Mouse (Mus musculus) heart, embryonic 16.5 days (tissue): ENCODE data around the gene Smarcd2. TPM values are rescaled to one million over a fixed set of nuclear protein-coding genes. Genes with fewer than 3 reads are reported as not detected.
A peak's percentile ranks its signal among the peaks of the same experiment; 100 is the strongest.

Experiments
- ATAC-seq: fragments of 200-750 bp; cut with Nextera tagmentation; replicated peaks from 2 replicates; pipeline ENCODE4 v1.8.0; 2017; ENCODE audit warnings: moderate number of reproducible peaks; ENCODE audit not compliant: insufficient read depth, low FRiP score; ENCODE audit errors: extremely low read depth
- H3K27ac ChIP-seq: fragments of 300-500 bp; sonication (generic); 2 replicates; pipeline ENCODE4 v1.5.1; 2014; ENCODE audit warnings: mild to moderate bottlenecking, low read length, control low read depth, moderate library complexity
- H3K27me3 ChIP-seq: fragments of 300-500 bp; sonication (generic); 2 replicates; pipeline ENCODE4 v1.6.1; 2014; ENCODE audit warnings: low read length, mixed read lengths; ENCODE audit not compliant: control insufficient read depth, insufficient read depth
- H3K36me3 ChIP-seq: fragments of 300-500 bp; sonication (generic); 2 replicates; pipeline ENCODE4 v1.6.1; 2014; ENCODE audit not compliant: control insufficient read depth, insufficient read depth
- H3K4me1 ChIP-seq: fragments of 300-500 bp; sonication (generic); 2 replicates; pipeline ENCODE4 v1.6.1; 2014; ENCODE audit warnings: low read length, mixed read lengths; ENCODE audit not compliant: control insufficient read depth, insufficient read depth
- H3K4me2 ChIP-seq: fragments of 300-500 bp; sonication (generic); 2 replicates; pipeline ENCODE4 v1.6.1; 2014; ENCODE audit warnings: low read depth, mild to moderate bottlenecking, control low read depth, low read length
- H3K4me3 ChIP-seq: fragments of 300-500 bp; sonication (generic); 2 replicates; pipeline ENCODE4 v1.5.1; 2014; ENCODE audit warnings: mild to moderate bottlenecking, control low read depth, low read length
- H3K9ac ChIP-seq: fragments of 300-500 bp; sonication (generic); 2 replicates; pipeline ENCODE4 v1.6.1; 2014; ENCODE audit warnings: low read length, control low read depth
- H3K9me3 ChIP-seq: fragments of 300-500 bp; sonication (generic); replicated peaks from 2 replicates; pipeline ENCODE4 v1.6.1; 2016; ENCODE audit warnings: low read length; ENCODE audit not compliant: control insufficient read depth
- WGBS: fragments of 180-500 bp; shearing (Covaris S2); extraction: QIAGEN DNeasy Blood & Tissue Kit; methylation state at CpG from one replicate; pipeline ENCODE4 v1.1.7; 2014; 5-methylcytosine and 5-hydroxymethylcytosine counted together
- polyA plus RNA-seq: library from polyadenylated mRNA; unstranded; fragments of >200 nt; fragmentation: Nextera tagmentation; extraction: Ambion mirVana; gene quantifications from 2 replicates; pipeline ENCODE4 v1.2.1, GENCODE M21; 2015

Smarcd2 gene
- polyA plus RNA-seq = 27.0 and 27.1 TPM in 2 replicates

DNA sequence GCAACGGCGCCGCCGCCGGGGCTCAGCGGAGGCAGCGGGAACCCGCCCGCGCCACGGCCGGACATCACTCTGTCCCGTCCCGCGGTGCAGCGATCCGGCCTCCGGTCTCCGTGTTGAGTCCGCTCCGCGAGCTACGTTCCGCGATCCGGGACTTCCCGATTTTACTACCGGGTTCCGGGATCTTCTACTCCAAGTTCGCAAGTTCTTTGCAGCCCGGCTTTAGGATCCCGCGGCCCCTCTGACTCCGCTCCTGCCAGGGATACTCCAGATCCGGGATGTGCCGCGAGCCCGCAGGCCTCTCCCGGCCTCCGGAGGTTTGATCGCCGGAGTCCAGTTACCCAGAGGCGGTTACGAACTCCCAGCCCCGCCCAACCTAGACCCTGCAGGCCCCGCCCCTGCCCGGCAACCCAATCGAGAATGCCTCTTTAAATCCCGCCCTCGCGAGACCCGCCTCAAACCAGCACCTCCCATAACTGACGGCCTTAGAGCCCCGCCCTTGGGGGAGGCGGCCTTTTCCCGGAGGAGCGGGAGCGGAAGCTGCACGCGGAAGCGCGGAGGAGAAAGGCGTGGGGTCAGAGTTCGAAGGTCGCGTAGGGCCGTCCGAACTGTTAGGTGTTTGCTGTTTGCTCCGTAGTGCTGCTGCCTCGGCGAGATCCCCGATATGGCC, at the start of gene Smarcd2:
TSS of gene Smarcd2 (minus strand) at position 329 of the 667 bp plus-strand sequence.
- WGBS = under 1% methylated on average over 72 of the region's 72 CpGs
- Histone ChIP-seq H3K9me3 (no peaks in the 10 kb centered on the region), H3K27me3 (no peaks in the 10 kb centered on the region), H3K4me1 (peaks cover 32% of the 10 kb centered on the region), H3K9ac (peak within 1 kb of the TSS; percentile 98), H3K27ac (peak within 1 kb of the TSS; percentile 94), H3K36me3 (no peaks in the 10 kb centered on the region), H3K4me2 (peak within 1 kb of the TSS; percentile 85), H3K4me3 (peak within 1 kb of the TSS; percentile 98)
- peak; percentile 94 for ATAC-seq

DNA sequence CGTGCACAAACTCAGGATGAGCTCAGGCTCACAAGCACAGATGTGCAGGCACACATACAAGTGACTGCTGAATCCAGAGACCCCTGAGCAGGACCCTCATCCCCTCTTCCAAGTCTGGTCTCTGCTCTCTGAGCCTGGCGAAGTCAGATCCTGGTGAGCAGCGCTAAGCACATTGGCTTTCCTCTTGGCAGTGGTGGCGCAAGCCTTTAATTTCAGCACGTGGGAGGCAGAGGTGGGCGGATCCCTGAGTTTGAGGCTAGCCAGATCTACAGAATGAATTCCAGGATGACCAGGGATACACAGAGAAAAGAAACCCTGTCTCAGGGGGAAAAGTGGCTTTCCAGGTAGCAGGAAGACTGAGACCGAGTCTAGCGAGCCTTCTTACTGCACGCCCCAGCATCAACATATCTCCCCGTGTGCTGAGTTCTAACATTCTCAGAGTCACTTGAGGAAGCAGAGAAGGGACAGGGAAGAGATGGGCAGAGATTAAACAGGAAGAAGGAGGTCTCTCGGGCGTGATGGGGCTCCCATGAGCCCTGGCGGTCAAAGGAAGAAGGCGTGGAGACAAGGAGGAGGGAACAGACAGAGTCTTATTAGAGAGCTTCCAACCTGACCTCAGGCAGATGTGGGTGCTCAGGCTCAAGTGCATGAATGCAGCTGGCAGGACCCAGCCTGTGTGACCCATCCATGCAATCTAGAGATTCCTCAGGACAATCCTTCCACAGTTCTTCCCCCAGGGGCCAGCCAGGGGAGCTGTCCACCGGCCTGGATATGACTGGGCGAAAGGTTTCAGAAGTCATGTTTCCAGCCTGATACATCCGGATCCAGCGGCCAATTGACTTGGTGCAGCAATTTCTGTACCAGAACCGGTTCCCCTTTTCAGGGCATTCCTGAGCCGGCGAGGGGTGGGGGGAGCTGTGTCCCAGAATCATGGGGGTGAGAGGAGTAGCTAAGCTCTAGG, 45.9 kb upstream of the Smarcd2 start:
- Histone ChIP-seq H3K36me3 (no peaks in the 10 kb centered on the region), H3K9me3 (no peaks in the 10 kb centered on the region), H3K4me2 (no peak overlapping the region), H3K27me3 (no peaks in the 10 kb centered on the region), H3K27ac (no peak overlapping the region), H3K4me1 (no peaks in the 10 kb centered on the region), H3K9ac (no peak overlapping the region), H3K4me3 (no peak overlapping the region)
- 56% methylated on average over 21 of the region's 21 CpGs for WGBS
- no peak for ATAC-seq

DNA sequence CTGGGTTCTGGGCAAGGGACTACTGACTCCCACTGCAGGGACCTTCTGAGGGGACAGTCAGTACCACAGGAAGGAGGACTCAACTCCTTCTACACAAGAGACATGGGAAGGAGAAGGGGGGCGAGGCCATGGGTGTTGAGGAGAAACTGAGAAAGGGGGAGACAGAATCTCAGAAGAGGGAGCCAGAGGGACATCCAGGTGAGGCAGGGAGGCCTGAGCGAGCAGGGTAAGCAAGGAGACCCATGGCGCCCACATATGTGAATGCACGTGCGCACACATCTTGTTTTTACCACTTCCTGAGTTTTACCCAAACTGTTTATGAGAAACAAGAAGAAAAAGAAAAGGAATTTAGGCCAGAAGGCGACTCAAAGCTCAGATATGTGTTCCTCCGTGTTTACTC, 45.0 kb upstream of the Smarcd2 start:
- H3K9me3 ChIP-seq = no peaks in the 10 kb centered on the region
- no peaks in the 10 kb centered on the region for H3K4me1 ChIP-seq
- no peak overlapping the region for H3K9ac ChIP-seq
- H3K4me2 ChIP-seq = no peak overlapping the region
- H3K27me3 ChIP-seq = no peaks in the 10 kb centered on the region
- no peaks in the 10 kb centered on the region for H3K36me3 ChIP-seq
- H3K27ac ChIP-seq = no peak overlapping the region
- WGBS = 75% methylated on average over 7 of the region's 7 CpGs
- no peak for ATAC-seq
- H3K4me3 ChIP-seq = no peak overlapping the region

DNA sequence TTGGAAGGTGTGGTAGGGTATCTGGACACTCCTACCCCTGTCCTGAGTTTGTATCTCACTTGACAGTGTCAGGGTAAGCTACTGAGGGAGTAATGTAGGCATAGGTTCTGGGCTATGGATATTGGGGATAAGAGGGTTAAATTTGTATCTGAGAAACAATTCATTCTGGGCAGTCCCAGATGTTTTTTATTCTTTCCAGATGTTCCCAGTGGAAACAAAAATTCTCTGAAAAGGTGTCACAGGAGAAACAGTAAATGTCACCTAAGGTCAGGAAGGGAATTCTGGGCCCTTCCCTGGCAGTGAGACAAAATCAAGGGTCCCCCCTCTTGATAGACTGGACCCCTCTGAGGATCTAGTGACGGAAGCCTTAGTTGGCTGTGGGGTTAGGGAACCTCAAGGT, 43.6 kb upstream of the Smarcd2 start:
- H3K4me2 ChIP-seq = no peak overlapping the region
- 63% methylated on average over 1 of the region's 1 CpGs for WGBS
- H3K4me1 ChIP-seq = no peaks in the 10 kb centered on the region
- no peak for ATAC-seq
- no peaks in the 10 kb centered on the region for H3K9me3 ChIP-seq
- H3K27ac ChIP-seq = no peak overlapping the region
- no peaks in the 10 kb centered on the region for H3K27me3 ChIP-seq
- H3K9ac ChIP-seq = no peak overlapping the region
- no peak overlapping the region for H3K4me3 ChIP-seq
- no peaks in the 10 kb centered on the region for H3K36me3 ChIP-seq

DNA sequence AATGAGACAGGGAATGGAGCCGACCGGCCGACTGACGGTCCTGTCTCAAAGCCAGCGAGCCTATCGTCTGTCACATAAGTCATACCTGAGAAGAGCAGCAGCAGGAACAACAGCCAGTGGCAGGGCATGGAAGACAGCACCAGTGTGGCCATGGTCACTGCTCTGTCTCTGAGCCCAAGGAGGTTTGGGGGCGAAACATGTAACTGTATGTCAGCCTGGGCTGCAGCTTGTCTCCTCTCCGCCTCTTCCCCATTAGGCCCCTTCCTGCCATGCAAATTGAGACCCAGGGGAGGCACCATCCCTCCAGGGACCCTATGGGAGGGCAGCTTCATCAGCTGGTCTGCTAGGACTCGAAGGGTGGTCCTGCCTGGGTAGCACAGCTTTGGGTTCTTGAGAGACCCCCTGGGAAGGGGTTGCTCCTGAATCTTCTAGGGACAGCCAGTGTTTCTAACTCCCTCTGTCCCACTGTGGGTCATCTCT, 41.6 kb upstream of the Smarcd2 start, which contains the start of gene Cd79b:
TSS of gene Cd79b (minus strand) at position 430 of the 480 bp plus-strand sequence.
- H3K27ac ChIP-seq = no peak within 1 kb of the TSS
- no peak for ATAC-seq
- H3K9me3 ChIP-seq = no peaks in the 10 kb centered on the region
- H3K4me2 ChIP-seq = peak within 1 kb of the TSS; percentile 36
- H3K9ac ChIP-seq = peak within 1 kb of the TSS; percentile 15; the same call in 1 of the 2 replicates
- no peaks in the 10 kb centered on the region for H3K27me3 ChIP-seq
- no peaks in the 10 kb centered on the region for H3K4me1 ChIP-seq
- H3K36me3 ChIP-seq = no peaks in the 10 kb centered on the region
- peak within 1 kb of the TSS; percentile 20; the same call in 1 of the 2 replicates for H3K4me3 ChIP-seq
- WGBS = 59% methylated on average over 9 of the region's 9 CpGs

DNA sequence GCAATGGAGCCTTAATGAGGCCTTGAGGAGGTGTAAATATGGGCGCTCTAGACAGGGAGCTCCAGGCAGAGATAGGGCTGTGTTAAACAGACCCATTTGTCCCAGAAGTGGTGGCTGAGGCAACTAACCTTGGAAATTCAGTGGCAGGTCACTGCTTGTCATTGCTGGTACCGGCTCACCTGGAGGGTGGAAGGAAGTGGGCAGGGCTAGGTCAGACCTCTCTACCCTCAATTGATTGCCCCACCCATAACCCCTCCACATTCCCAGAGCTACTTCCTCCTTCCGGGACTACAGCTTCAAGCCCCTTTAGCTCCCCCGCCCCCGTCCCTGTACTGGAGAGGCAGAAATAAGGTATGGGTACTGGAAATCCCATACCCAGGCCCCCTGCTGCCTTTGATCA, 40.8 kb upstream of the Smarcd2 start:
- no peak for ATAC-seq
- Histone ChIP-seq H3K9me3 (no peaks in the 10 kb centered on the region), H3K36me3 (no peaks in the 10 kb centered on the region), H3K27me3 (no peaks in the 10 kb centered on the region), H3K27ac (no peak overlapping the region), H3K9ac (peak overlapping the region; percentile 15; the same call in 1 of the 2 replicates), H3K4me2 (peak overlapping the region; percentile 36; the same call in 1 of the 2 replicates), H3K4me3 (peak overlapping the region; percentile 20; the same call in 1 of the 2 replicates), H3K4me1 (no peaks in the 10 kb centered on the region)
- WGBS = 57% methylated on average over 5 of the region's 5 CpGs

DNA sequence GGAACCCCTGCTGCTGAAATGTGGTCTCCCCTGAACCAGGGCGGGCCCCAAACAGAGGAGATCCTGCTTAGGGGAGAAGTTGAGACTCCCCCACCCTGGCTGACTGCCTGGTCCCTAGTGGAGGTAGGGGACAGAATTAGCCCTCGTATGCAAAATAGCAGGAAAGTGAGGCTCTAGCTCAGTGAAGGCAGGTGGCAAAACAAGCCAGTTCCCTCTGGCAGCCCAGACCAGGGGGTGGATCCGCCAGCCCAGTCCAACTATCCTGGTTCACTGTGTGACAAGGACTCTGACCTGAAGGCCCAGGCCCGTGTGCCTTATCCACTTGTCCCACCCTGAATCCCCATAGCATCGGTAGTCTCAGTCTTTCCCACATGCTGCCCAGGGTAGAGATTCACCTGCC, 37.4 kb upstream of the Smarcd2 start:
- no peak overlapping the region for H3K9ac ChIP-seq
- ATAC-seq = no peak
- H3K36me3 ChIP-seq = no peaks in the 10 kb centered on the region
- no peak overlapping the region for H3K4me3 ChIP-seq
- no peaks in the 10 kb centered on the region for H3K9me3 ChIP-seq
- H3K27me3 ChIP-seq = no peaks in the 10 kb centered on the region
- no peaks in the 10 kb centered on the region for H3K4me1 ChIP-seq
- no peak overlapping the region for H3K27ac ChIP-seq
- no peak overlapping the region for H3K4me2 ChIP-seq
- 71% methylated on average over 5 of the region's 5 CpGs for WGBS

DNA sequence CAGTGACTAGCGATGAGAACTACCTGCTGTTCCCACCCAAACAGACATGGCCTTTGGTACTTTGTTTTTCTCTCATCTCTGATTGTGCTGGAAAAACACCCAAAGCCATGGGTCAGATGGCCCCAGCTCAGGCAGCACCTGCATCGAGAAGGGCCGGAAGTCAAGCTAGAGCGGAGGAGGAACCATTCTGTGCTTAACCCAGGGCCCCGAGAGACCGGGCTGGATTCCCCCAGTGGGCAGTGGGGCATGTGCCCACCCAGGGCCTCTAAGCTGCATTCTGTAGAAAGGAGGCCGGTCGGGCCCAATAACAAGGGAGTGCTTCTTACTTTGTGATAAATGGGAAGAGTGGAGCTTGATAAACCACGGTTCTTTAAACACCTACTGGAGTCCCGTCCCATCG, 35.4 kb upstream of the Smarcd2 start:
- Histone ChIP-seq H3K4me1 (no peaks in the 10 kb centered on the region), H3K27ac (no peak overlapping the region), H3K9me3 (no peaks in the 10 kb centered on the region), H3K36me3 (no peaks in the 10 kb centered on the region), H3K4me3 (no peak overlapping the region), H3K9ac (no peak overlapping the region), H3K27me3 (no peaks in the 10 kb centered on the region), H3K4me2 (no peak overlapping the region)
- WGBS = 76% methylated on average over 11 of the region's 11 CpGs
- ATAC-seq = no peak

DNA sequence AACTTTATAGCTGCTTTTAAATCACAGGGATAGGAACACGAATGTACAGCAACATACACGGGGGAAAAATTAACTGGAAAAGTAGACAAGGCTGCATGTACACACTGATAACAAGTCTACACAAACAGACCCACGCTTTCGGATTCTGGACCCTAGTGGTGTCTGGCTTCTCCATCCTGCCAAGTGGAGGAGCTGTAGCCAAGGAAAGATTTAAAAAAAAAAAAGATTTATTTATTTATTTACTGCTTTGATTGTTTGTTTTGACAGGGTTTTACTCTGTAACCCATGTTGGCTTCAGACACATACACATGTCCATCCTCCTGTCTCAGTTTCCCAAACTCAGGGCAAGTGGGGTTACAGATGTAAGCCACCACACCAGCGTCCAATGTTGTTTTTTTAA, 34.7 kb upstream of the Smarcd2 start:
- Histone ChIP-seq H3K9me3 (no peaks in the 10 kb centered on the region), H3K36me3 (no peaks in the 10 kb centered on the region), H3K27me3 (no peaks in the 10 kb centered on the region), H3K4me1 (no peaks in the 10 kb centered on the region), H3K4me3 (no peak overlapping the region), H3K27ac (no peak overlapping the region), H3K4me2 (no peak overlapping the region), H3K9ac (no peak overlapping the region)
- no peak for ATAC-seq
- 51% methylated on average over 5 of the region's 5 CpGs for WGBS
